Mouse (Mus musculus): ENCODE measurements around the gene Olfr329-ps.
A peak's percentile ranks its signal among the peaks of the same experiment; 100 is the strongest.
"Not testable (repeated sequence)": the region's sequence is repeated elsewhere in the genome, so short reads cannot be mapped to it uniquely, and the experiment has no call there.

Olfr329-ps gene

DNA sequence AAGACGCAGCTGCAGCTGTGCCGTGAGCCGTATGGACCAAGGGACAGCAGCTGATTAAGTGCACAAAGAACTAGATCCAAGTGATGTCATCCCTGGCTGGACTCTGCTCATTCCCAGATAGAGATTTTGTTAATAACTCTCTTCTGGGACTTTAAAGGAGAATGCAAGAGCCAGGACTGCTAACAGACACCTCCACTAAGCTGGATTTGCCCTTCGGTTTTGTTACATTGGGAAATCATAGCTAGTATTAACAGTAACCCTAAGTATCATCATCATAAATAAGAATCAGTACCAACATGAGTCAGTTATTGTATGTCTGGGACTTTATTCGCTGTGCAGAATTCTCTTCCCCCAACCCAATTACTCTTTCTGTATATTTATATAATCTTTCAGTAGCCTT, at the start of gene Olfr329-ps:
TSS of gene Olfr329-ps (minus strand) at position 101 of the 400 bp plus-strand sequence.
- no peak for DNase-seq (ENCODE audit: low read depth, low spot score)

DNA sequence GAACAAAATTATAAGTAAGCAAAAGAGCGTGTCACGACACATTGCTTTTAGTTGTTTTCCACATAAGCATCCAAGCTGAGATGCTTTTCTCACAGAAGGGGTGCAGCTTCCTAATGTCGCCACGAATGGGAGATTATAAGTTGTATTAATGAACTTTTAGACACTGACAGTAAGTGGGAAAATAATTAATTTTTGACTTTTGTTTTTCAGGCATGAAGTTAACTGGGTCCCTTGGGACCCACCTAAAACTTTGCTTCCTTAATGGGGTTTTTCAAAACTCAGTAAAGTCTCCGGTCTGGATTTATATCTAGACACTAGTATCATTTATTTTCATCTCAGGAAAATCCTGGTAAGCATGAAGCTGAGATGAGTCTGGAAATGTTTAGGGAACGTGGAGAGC, 48.6 kb upstream of the Olfr329-ps start, which contains the start of gene Olfr324:
TSS of gene Olfr324 (plus strand) at position 301 of the 400 bp plus-strand sequence.
- no peak for DNase-seq (ENCODE audit: low read depth, low spot score)

GRCm38 (mm10) chr11:58588620-58589250, 42.5 kb upstream of the Olfr329-ps start:
- no peak for DNase-seq (ENCODE audit: low read depth, low spot score)

- peak; percentile 69 for DNase-seq (ENCODE audit: low read depth, low spot score)
Observed at GRCm38 (mm10) chr11:58587898-58588348, 41.7 kb upstream of the Olfr329-ps start.

DNA sequence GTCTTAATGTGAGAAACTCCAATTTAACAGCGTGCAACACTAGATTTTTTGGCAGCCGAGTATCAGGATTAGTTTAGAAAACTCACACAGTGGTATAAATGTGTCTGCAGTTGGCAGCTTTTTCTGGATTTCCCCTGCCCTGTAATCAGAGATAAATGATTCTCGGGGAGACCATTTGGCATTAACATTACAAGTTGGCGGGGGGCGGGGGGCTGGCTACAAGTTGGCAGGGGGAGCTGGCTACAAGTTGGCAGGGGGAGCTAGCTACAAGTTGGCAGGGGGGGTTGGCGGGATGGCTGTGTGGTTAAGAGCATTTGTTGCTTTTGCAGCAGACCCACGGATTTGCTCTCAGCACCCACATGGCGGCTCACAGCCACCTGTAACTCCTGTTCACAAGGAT, 32.4 kb upstream of the Olfr329-ps start:
- no peak for DNase-seq (ENCODE audit: low read depth, low spot score)

DNA sequence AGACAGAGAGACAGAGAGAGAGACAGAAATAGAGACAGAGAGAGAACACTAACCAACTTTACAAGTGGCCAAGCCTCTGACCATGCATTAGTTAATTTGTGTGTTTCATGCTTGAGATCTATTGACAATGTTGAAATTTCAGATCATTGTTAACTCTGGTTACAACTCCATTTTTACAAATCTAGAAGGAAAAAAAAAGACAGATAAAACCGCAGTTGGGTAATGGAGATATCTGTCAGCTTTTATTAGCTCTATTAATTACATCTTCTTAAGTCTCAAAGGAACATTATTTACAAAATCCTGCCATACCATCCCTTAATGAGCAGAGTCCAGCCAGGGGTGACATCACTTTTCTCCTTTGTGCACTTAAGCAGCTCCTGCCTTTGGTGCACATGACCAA, 31.2 kb upstream of the Olfr329-ps start, which contains the start of gene Olfr325:
TSS of gene Olfr325 (plus strand) at position 301 of the 400 bp plus-strand sequence.
- no peak for DNase-seq (ENCODE audit: low read depth, low spot score)

- DNase-seq (ENCODE audit: low read depth, low spot score): no peak
Observed at GRCm38 (mm10) chr11:58570405-58570804, 24.2 kb upstream of the Olfr329-ps start, which contains the start of gene Olfr224. Olfr224 (minus strand) TSS chr11:58570553.

GRCm38 (mm10) chr11:58555536-58555935, 9.3 kb upstream of the Olfr329-ps start, which contains the start of gene Olfr328:
Olfr328 (minus strand) TSS chr11:58555636.
- DNase-seq (ENCODE audit: low read depth, low spot score): no peak

DNA sequence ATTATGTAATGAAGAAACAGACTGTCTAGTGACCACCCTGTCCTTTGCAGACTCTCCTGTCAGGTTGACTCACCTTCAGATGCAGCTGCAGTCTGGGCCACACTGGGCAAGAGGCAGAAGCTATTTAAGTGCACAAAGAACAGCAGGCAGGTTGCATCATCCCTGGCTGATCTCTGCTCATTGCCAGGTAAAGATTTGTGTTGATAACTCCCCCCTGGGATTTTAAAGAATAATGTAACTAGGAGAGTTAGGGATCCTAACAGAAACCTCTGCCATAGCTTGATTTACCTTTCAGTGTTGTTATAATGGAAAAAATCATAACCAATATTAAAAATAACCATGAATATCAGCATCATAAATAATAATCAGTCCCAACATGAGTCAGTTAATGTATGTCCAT, 11.5 kb downstream of the Olfr329-ps start, which contains the start of gene Olfr330:
TSS of gene Olfr330 (minus strand) at position 101 of the 400 bp plus-strand sequence.
- DNase-seq (ENCODE audit: low read depth, low spot score): not testable (repeated sequence)

DNA sequence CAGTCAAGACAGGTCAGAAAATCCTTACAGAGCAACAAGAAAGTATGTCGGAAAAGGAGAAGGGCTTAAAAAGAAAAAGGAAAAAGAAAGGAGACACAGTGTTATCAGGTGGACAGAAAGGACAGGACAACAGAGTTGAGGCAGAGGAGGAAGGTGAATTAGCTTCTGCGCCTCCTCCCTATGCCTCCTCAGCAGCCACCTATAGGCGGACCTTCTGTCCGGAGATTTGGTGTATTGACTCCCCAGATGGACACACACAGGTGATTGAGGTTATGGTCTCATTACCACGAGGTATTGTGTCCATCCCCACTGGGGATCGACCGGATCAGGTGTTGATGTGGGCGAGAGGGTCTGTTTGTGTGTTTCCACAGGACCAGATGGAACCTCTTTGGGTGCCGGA, 26.5 kb downstream of the Olfr329-ps start:
- DNase-seq (ENCODE audit: low read depth, low spot score): not testable (repeated sequence)

DNA sequence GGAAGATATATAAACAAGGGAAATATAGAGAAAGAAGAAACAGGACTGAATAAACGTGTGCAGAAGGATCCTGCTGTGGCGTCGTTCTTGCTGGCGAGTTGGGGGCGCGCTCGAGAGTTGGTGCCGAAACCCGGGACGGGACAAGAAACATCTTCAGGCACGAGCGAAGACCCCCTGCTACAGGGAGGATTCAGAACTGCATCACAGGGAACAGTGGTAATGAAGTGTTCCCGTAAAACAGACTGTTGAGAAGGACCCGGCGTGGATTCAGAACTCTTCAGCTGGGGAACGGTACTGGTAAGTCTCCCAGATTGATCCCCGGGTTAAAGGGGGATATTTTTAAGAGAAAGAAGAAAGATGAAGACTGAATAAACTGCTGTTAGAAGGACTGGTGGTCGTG, 27.3 kb downstream of the Olfr329-ps start:
- DNase-seq (ENCODE audit: low read depth, low spot score): not testable (repeated sequence)

- not testable (repeated sequence) for DNase-seq (ENCODE audit: low read depth, low spot score)
Observed at GRCm38 (mm10) chr11:58509058-58509457, 37.2 kb downstream of the Olfr329-ps start.

DNA sequence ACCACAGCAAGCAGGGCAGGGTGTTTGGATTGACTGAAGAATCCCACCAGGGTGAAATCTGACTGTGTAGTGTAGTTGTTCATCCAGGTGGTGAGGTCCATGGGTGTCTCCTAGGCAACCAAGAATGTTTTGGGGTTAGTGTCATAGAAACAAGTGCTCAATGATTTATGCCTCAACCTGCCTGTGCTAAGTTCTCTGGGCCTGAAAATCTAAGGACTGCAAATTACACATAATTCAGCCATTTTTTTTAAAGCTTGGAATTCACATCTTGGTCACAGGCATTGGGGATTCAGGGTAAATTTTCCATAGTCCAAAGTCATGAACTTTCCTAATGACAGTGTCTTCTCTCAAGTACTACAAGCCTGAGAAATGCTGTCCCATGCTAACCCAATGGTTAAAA, 43.8 kb downstream of the Olfr329-ps start, which contains the start of gene Olfr331:
TSS of gene Olfr331 (minus strand) at position 101 of the 400 bp plus-strand sequence.
- not testable (repeated sequence) for DNase-seq (ENCODE audit: low read depth, low spot score)

GRCm38 (mm10) chr11:58499290-58499689, 46.9 kb downstream of the Olfr329-ps start:
- DNase-seq (ENCODE audit: low read depth, low spot score): no peak

GRCm38 (mm10) chr11:58498761-58499160, 47.5 kb downstream of the Olfr329-ps start:
- DNase-seq (ENCODE audit: low read depth, low spot score): no peak

DNA sequence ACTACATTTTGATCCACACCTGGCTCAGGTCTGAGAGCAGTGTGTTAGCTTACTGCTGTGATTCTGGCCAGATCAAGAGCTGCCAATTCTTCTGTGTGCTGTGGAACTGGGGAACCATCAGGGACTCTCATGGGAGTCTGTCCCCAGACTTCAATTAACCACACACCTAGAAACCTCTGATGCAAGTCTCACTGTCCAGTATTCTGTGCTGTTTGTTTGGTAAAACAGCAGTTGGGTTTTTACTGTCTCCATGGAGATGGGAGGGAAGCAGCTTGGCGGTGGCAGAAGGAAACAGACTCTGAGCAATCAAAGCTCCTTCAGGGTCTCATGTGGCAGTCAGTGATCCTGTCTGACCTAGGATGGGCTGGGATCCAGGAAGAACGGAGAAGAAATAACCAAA, 53.8 kb downstream of the Olfr329-ps start, which contains the start of gene Olfr332:
TSS of gene Olfr332 (minus strand) at position 101 of the 400 bp plus-strand sequence.
- no peak for DNase-seq (ENCODE audit: low read depth, low spot score)

Measured in forelimb bud, embryonic 11.5 days (tissue).